Mouse (Mus musculus) liver, embryonic 16.5 days (tissue): ENCODE data around the gene Cnot6. TPM values are rescaled to one million over a fixed set of nuclear protein-coding genes. Genes with fewer than 3 reads are reported as not detected.

Experiments used
- ATAC-seq: fragments of 200-750 bp; cut with Nextera tagmentation; 2 replicates; pipeline ENCODE4 v1.8.0; 2017; ENCODE audit warnings: low read depth, mild to moderate bottlenecking, moderate number of reproducible peaks, moderate library complexity
- H3K27ac ChIP-seq: fragments of 300-500 bp; sonication (generic); 2 replicates; pipeline ENCODE4 v1.5.1; 2014; ENCODE audit warnings: mild to moderate bottlenecking, low read length
- H3K27me3 ChIP-seq: fragments of 300-500 bp; sonication (generic); 2 replicates; pipeline ENCODE4 v1.6.1; 2014; ENCODE audit warnings: low read depth, low read length, mixed read lengths; ENCODE audit not compliant: control insufficient read depth, insufficient read depth
- H3K36me3 ChIP-seq: fragments of 300-500 bp; sonication (generic); 2 replicates; pipeline ENCODE4 v1.6.1; 2014; ENCODE audit warnings: mild to moderate bottlenecking; ENCODE audit not compliant: control insufficient read depth, insufficient read depth
- H3K4me1 ChIP-seq: fragments of 300-500 bp; sonication (generic); 2 replicates; pipeline ENCODE4 v1.6.1; 2014; ENCODE audit warnings: low read depth, low read length, mixed read lengths; ENCODE audit not compliant: control insufficient read depth
- H3K4me2 ChIP-seq: fragments of 300-500 bp; sonication (generic); 2 replicates; pipeline ENCODE4 v1.6.1; 2014; ENCODE audit warnings: low read depth, low read length, mixed read lengths
- H3K4me3 ChIP-seq: fragments of 300-500 bp; sonication (generic); 2 replicates; pipeline ENCODE4 v1.5.1; 2014; ENCODE audit warnings: low read depth, mild to moderate bottlenecking, low read length
- H3K9ac ChIP-seq: fragments of 300-500 bp; sonication (generic); 2 replicates; pipeline ENCODE4 v1.6.1; 2014; ENCODE audit warnings: low read depth, low read length
- H3K9me3 ChIP-seq: fragments of 300-500 bp; sonication (generic); replicated peaks from 2 replicates; pipeline ENCODE4 v1.6.1; 2016; ENCODE audit warnings: low read length; ENCODE audit not compliant: control insufficient read depth
- WGBS: fragments of 180-500 bp; shearing (Covaris S2); extraction: QIAGEN DNeasy Blood & Tissue Kit; methylation state at CpG from one replicate; pipeline ENCODE4 v1.1.7; 2014; ENCODE audit not compliant: insufficient replicate concordance; 5-methylcytosine and 5-hydroxymethylcytosine counted together
- polyA plus RNA-seq: library from polyadenylated mRNA; unstranded; fragments of >200 nt; fragmentation: Nextera tagmentation; extraction: Ambion mirVana; gene quantifications from 2 replicates; pipeline ENCODE4 v1.2.1, GENCODE M21; 2015

The Cnot6 gene
- polyA plus RNA-seq, 1 experiment from 2014 or later = 14.2 TPM

DNA sequence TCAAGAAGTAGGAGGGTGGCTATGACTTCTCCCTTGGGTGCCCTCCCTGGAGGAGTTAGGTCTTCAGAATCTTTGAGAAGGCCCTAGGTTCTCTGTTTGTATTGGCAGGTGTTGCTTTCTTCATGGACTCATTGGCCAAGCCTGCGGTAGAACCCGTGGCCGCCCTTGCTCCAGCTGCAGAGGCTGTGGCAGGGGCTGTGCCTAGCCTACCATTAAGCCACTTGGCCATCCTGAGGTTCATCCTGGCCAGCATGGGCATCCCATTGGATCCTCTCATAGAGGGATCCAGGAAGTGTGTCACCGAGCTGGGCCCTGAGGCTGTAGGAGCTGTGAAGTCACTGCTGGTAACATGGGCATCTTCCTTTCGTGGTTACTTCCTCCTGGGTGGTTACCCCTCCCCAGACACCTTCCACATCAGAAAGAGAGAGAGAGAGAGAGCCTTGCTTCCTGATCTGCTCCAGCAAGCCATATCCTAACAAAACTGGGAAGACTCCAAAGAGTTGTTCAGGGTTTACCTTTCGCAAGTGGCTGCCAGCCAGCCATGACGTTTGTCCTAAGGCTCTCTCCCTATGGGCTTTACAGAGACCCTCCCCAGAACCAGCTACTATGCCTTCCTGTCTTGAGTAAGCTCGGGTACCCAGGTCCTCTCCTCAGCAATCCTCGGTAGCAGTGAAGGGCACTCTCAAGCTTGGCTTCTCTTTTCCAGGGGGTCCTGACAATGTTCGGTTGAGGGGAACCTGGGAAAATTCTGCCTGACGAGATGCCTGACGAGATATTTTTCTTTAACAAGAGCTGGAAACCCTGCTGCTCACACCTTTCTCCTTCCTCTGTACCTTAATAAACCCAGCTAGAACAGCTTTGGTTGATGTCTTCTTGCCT lies 48.0 kb downstream of the Cnot6 start:
- no peak for ATAC-seq
- 57% methylated on average over 12 of the region's 12 CpGs for WGBS
- H3K27ac ChIP-seq = no peak overlapping the region
- no peak overlapping the region for H3K4me2 ChIP-seq
- H3K4me1 ChIP-seq = no peaks in the 10 kb centered on the region
- H3K9me3 ChIP-seq = no peaks in the 10 kb centered on the region
- H3K36me3 ChIP-seq = peaks cover 8% of the 10 kb centered on the region
- no peaks in the 10 kb centered on the region for H3K27me3 ChIP-seq
- no peak overlapping the region for H3K9ac ChIP-seq
- H3K4me3 ChIP-seq = no peak overlapping the region

DNA sequence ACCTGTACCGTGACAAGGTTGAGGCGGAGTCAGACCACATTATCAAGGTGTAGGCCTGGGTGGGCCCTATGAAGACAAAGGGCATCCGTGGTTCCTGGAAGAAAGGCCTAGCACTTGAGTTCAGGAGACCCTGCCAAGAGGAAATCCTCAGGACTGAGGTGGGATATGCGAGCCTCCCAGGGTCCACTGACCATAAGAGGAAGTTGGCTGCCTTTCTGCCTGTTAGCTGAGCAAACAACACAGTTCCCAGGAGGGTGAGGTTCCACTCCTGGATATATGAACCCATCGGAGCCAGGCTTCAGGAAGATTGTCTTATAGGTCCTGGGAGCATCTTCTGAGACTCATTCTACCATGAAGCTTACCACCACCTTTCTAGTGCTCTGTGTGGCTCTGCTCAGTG lies 49.2 kb downstream of the Cnot6 start, which contains the start of gene Scgb3a1:
Gene Scgb3a1 (plus strand): TSS at position 301 of the 400 bp plus-strand sequence.
- Histone ChIP-seq H3K4me1 (no peaks in the 10 kb centered on the region), H3K4me3 (no peak within 1 kb of the TSS), H3K36me3 (peaks cover under 1% of the 10 kb centered on the region; the same call in 1 of the 2 replicates), H3K27ac (no peak within 1 kb of the TSS), H3K9ac (no peak within 1 kb of the TSS), H3K9me3 (no peaks in the 10 kb centered on the region), H3K4me2 (no peak within 1 kb of the TSS), H3K27me3 (no peaks in the 10 kb centered on the region)
- WGBS = 47% methylated on average over 5 of the region's 5 CpGs
- ATAC-seq = no peak

DNA sequence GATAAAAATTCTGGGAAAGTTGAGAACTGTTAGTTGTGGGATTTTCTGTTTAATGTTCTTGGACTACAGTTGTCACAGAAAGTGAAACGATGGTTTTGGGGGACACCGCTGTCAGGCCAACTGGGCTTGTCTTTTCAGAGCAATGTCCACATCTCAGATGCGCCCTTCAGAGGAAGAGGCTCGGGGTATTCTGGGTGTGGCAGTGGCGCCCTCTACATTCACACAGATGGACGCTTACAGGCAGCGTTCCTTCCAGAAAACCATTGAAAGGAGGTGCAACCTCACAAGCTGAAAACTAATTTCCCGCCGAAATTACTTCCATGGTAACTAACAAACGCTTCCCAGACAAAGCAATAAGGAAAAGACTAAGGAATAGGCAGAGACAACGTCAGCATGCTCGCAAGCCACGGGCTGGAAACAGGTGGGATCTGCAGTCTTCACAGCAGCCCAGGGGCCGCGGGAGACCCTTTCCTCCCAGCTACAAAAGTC lies 50.2 kb downstream of the Cnot6 start:
- Histone ChIP-seq H3K9ac (no peak overlapping the region), H3K27me3 (no peaks in the 10 kb centered on the region), H3K4me2 (no peak overlapping the region), H3K4me3 (no peak overlapping the region), H3K27ac (no peak overlapping the region), H3K9me3 (no peaks in the 10 kb centered on the region), H3K36me3 (no peaks in the 10 kb centered on the region), H3K4me1 (no peaks in the 10 kb centered on the region)
- 41% methylated on average over 15 of the region's 15 CpGs for WGBS
- ATAC-seq = no peak

DNA sequence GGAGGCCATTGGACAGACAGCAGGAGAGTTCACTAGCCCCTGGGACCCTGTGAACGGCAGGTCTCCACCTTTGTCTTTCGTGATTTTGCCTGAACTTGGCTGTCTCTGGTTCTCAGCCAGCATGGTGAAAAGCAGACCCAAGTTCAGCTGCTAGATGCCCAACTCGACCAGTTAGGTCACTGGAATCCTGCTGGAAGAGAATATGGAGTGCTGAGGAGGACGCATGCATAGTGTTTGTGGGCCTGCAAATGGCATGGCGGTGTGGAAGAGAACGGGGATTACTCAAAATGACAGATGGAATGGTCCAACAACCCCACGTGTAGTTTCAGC lies 53.1 kb downstream of the Cnot6 start:
- Histone ChIP-seq H3K27me3 (no peaks in the 10 kb centered on the region), H3K4me2 (no peak overlapping the region), H3K9me3 (no peaks in the 10 kb centered on the region), H3K4me3 (no peak overlapping the region), H3K27ac (no peak overlapping the region), H3K36me3 (no peaks in the 10 kb centered on the region), H3K9ac (no peak overlapping the region), H3K4me1 (no peaks in the 10 kb centered on the region)
- WGBS = 48% methylated on average over 7 of the region's 7 CpGs
- ATAC-seq = no peak

DNA sequence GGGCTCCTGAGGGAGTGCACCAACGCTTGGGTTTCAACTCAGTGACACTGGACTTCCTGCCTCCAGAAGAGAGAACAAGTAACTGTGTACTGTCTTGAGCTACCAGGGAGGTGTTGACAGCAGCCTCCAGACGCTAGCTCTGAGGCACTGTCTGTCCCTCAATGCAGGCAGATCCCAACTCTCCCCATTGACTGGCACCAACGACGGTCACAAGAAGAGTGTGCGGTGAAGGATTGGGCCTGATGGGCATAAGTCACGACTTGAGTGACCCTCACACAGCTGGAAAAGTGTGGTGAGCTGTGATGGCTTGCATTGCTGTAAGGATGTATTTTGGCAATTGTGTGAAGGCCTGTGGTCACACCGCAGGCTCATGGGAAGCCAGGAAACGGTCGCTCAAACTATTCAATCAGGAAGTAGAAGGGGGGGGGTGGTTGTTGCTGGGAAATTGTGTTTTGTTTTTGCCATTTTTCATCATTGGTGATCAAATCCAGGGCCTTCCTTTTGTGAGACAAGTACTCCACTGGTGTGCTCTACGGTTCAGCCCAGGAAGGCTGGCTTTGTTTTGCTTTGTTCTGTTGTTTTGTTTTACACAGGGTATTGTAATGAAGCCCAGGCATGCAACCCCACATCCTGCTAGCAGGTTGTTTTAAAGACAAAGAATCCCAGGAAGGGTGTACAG lies 53.6 kb downstream of the Cnot6 start:
- no peak for ATAC-seq
- no peak overlapping the region for H3K4me3 ChIP-seq
- H3K36me3 ChIP-seq = no peaks in the 10 kb centered on the region
- 21% methylated on average over 10 of the region's 10 CpGs for WGBS
- H3K4me2 ChIP-seq = no peak overlapping the region
- H3K4me1 ChIP-seq = no peaks in the 10 kb centered on the region
- no peaks in the 10 kb centered on the region for H3K9me3 ChIP-seq
- H3K27ac ChIP-seq = 0 out of 2 replicates have a peak overlapping the region, but pooled peaks have one; percentile 29
- H3K27me3 ChIP-seq = no peaks in the 10 kb centered on the region
- H3K9ac ChIP-seq = no peak overlapping the region

DNA sequence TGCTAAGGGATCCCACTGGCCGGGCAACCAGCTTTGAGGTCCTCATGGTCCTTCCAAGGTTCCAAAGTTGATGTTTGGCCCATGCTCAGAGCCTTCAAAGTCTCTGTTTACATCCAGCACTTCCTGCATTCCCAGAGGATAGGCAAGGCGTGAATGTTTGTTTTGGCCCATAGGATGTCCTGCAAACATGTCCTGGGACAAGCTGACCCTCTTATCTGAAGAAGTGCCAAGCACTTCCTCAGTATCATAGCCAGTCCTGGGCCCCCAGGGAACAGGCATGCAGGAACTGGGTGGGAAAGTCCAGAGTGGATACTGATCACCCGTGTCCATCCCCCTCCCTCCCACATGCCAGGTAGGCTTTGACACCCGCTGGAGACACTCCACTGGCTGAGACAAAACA lies 54.5 kb downstream of the Cnot6 start:
- ATAC-seq = no peak

DNA sequence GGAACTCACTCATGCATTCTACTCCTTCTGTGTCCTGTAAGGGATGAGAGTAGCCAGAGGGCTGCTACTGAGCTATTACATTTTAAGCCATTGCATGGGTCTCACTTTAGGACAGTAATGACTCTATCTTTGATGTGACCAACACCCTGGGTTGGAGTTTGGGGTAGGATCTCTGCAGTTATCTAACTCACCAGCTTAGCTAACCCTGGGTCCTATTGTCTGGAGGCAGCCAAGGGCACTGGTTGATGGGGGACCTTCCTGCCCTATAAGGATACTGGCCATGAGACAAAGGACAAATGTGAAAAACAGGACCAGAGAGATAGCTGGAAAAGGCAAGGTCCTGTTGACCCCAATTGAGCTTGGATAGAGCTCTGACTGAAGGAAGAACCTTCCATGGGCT lies 57.0 kb downstream of the Cnot6 start:
- H3K4me1 ChIP-seq = peaks cover 27% of the 10 kb centered on the region
- H3K36me3 ChIP-seq = no peaks in the 10 kb centered on the region
- no peaks in the 10 kb centered on the region for H3K27me3 ChIP-seq
- no peak overlapping the region for H3K9ac ChIP-seq
- no peak for ATAC-seq
- H3K4me2 ChIP-seq = no peak overlapping the region
- H3K27ac ChIP-seq = no peak overlapping the region
- H3K9me3 ChIP-seq = no peaks in the 10 kb centered on the region
- no peak overlapping the region for H3K4me3 ChIP-seq

More for the DNA sequence above, 54.5 kb downstream of the Cnot6 start:
- Histone ChIP-seq H3K4me2 (no peak overlapping the region), H3K27ac (no peak overlapping the region), H3K9ac (no peak overlapping the region), H3K36me3 (no peaks in the 10 kb centered on the region), H3K9me3 (no peaks in the 10 kb centered on the region), H3K4me1 (peaks cover 2% of the 10 kb centered on the region), H3K4me3 (no peak overlapping the region), H3K27me3 (no peaks in the 10 kb centered on the region)
- 46% methylated on average over 4 of the region's 4 CpGs for WGBS

DNA sequence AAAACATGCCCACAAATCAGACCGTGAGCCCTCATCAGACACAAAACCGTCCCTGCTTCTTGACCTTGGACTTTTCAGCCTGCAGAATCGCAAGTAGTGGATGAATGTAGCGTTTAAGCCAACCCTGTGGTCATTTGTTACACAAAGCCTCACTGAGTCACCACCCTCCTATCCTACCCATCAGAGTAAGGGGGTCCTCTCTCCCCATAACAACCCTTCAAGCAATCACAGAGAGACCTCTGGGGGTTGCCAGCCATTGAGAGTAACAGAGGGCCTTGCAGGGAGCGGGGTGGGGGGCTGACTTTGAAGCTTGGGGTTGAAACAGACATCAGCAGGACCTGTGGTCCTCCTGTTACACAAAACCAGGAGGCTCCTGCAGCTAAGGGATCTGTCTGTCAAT lies 57.9 kb downstream of the Cnot6 start:
- Histone ChIP-seq H3K27ac (no peak overlapping the region), H3K4me2 (no peak overlapping the region), H3K27me3 (no peaks in the 10 kb centered on the region), H3K4me1 (peaks cover 28% of the 10 kb centered on the region), H3K9me3 (no peaks in the 10 kb centered on the region), H3K9ac (no peak overlapping the region), H3K4me3 (no peak overlapping the region), H3K36me3 (no peaks in the 10 kb centered on the region)
- no peak for ATAC-seq
- 71% methylated on average over 5 of the region's 5 CpGs for WGBS

DNA sequence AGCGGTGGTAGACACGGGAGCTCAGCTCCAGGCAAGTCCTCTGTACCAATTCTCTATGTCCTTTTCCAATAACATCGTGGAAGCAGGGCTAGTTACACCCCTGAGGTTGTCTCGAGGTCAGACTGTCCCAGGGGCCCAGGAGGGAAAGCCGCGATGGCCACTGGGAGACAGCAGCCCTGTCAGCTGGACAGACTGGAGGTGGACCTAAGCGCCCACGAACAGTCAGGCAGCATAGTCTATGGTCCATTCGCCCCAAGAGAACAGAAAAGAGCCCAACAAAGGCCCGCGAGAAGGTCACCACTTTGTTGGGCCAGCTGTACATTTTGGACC lies 59.5 kb downstream of the Cnot6 start:
- WGBS = 33% methylated on average over 11 of the region's 11 CpGs
- H3K4me1 ChIP-seq = peaks cover 28% of the 10 kb centered on the region
- peak; percentile 41 for ATAC-seq
- no peaks in the 10 kb centered on the region for H3K36me3 ChIP-seq
- no peaks in the 10 kb centered on the region for H3K27me3 ChIP-seq
- peak overlapping the region; percentile 54 for H3K4me2 ChIP-seq
- no peak overlapping the region for H3K27ac ChIP-seq
- peak overlapping the region; percentile 29 for H3K4me3 ChIP-seq
- no peaks in the 10 kb centered on the region for H3K9me3 ChIP-seq
- H3K9ac ChIP-seq = no peak overlapping the region
